Mouse (Mus musculus) bone marrow macrophage, adult 2 months (primary cell): ENCODE results near the gene Spon2. TPM values are rescaled to one million over a fixed set of nuclear protein-coding genes. Genes with fewer than 3 reads are reported as not detected.

Experiments
- H3K27ac ChIP-seq: 2 replicates; pipeline ENCODE4 v1.5.1; 2012; ENCODE audit warnings: low read depth, low read length; ENCODE audit not compliant: insufficient read depth
- H3K4me1 ChIP-seq: 2 replicates; pipeline ENCODE4 v1.6.1; 2012; ENCODE audit warnings: low read length; ENCODE audit not compliant: control insufficient read depth, insufficient read depth
- H3K4me3 ChIP-seq: 2 replicates; pipeline ENCODE4 v1.5.1; 2012; ENCODE audit warnings: mild to moderate bottlenecking, low read length, moderate library complexity; ENCODE audit not compliant: insufficient read depth
- CTCF ChIP-seq: IDR thresholded peaks from 2 replicates; pipeline ENCODE4 v1.5.1; 2012; ENCODE audit warnings: low read depth, mild to moderate bottlenecking, low read length, moderate library complexity
- POLR2A ChIP-seq: IDR thresholded peaks from 2 replicates; pipeline ENCODE4 v1.6.1; 2012; ENCODE audit warnings: mild to moderate bottlenecking, low read depth, low read length, borderline replicate concordance
- polyA plus RNA-seq: library from polyadenylated mRNA; stranded (reverse); fragments of >200 nt; gene quantifications from 2 replicates; pipeline ENCODE4 v1.2.4, GENCODE M21; 2012; ENCODE audit not compliant: missing spikeins, insufficient read depth, insufficient read length

Gene Spon2
- polyA plus RNA-seq, 1 experiment = not detected

- H3K4me1 ChIP-seq = peaks cover 3% of the 10 kb centered on the region
- no peak overlapping the region for H3K27ac ChIP-seq
- TF ChIP-seq POLR2A = no peak
- no peak for TF ChIP-seq CTCF
- no peak overlapping the region for H3K4me3 ChIP-seq
These were observed 1.6 kb upstream of the Spon2 start for GRCm38 (mm10) chr5:33219831-33220230.

- no peak overlapping the region for H3K27ac ChIP-seq
- TF ChIP-seq CTCF (no peak), POLR2A (no peak)
- H3K4me1 ChIP-seq = peaks cover 3% of the 10 kb centered on the region
- H3K4me3 ChIP-seq = no peak overlapping the region
These were observed 643 bp upstream of the Spon2 start for GRCm38 (mm10) chr5:33218746-33219449.

- no peak overlapping the region for H3K27ac ChIP-seq
- H3K4me1 ChIP-seq = no peaks in the 10 kb centered on the region; the same call in 1 of the 2 replicates
- TF ChIP-seq CTCF = no peak
- TF ChIP-seq POLR2A = no peak
- H3K4me3 ChIP-seq = no peak overlapping the region
These were observed 592 bp downstream of the Spon2 start for GRCm38 (mm10) chr5:33217663-33218062.

- Histone ChIP-seq H3K4me1 (no peaks in the 10 kb centered on the region; the same call in 1 of the 2 replicates), H3K27ac (no peak overlapping the region), H3K4me3 (no peak overlapping the region)
- no peak for TF ChIP-seq CTCF
- TF ChIP-seq POLR2A = no peak
These were observed 3.5 kb downstream of the Spon2 start for GRCm38 (mm10) chr5:33214723-33215122.

GRCm38 (mm10) chr5:33211254-33211653 is 7.0 kb downstream of the Spon2 start:
- TF ChIP-seq CTCF = no peak
- no peak for TF ChIP-seq POLR2A
- Histone ChIP-seq H3K27ac (no peak overlapping the region), H3K4me1 (no peaks in the 10 kb centered on the region), H3K4me3 (no peak overlapping the region)

- Histone ChIP-seq H3K27ac (no peak overlapping the region), H3K4me1 (no peaks in the 10 kb centered on the region), H3K4me3 (no peak overlapping the region)
- TF ChIP-seq CTCF = no peak
- TF ChIP-seq POLR2A = no peak
These were observed 7.7 kb downstream of the Spon2 start for GRCm38 (mm10) chr5:33210515-33210914.

GRCm38 (mm10) chr5:33208533-33209245 is 9.6 kb downstream of the Spon2 start:
- Histone ChIP-seq H3K4me1 (no peaks in the 10 kb centered on the region), H3K4me3 (no peak overlapping the region), H3K27ac (no peak overlapping the region)
- TF ChIP-seq POLR2A = no peak
- TF ChIP-seq CTCF = no peak

GRCm38 (mm10) chr5:33207136-33207535 is 11.1 kb downstream of the Spon2 start:
- H3K4me3 ChIP-seq = no peak overlapping the region
- no peak overlapping the region for H3K27ac ChIP-seq
- TF ChIP-seq POLR2A (no peak), CTCF (no peak)
- H3K4me1 ChIP-seq = no peaks in the 10 kb centered on the region

GRCm38 (mm10) chr5:33206328-33206727 is 11.9 kb downstream of the Spon2 start:
- TF ChIP-seq POLR2A = no peak
- TF ChIP-seq CTCF = no peak
- H3K27ac ChIP-seq = no peak overlapping the region
- H3K4me3 ChIP-seq = no peak overlapping the region
- H3K4me1 ChIP-seq = no peaks in the 10 kb centered on the region

GRCm38 (mm10) chr5:33204284-33204683 is 14.0 kb downstream of the Spon2 start:
- no peak overlapping the region for H3K27ac ChIP-seq
- no peaks in the 10 kb centered on the region for H3K4me1 ChIP-seq
- H3K4me3 ChIP-seq = no peak overlapping the region
- TF ChIP-seq CTCF (no peak), POLR2A (no peak)
